Mouse (Mus musculus) limb, embryonic 15.5 days (tissue): ENCODE results near the gene Parp4. TPM values are rescaled to one million over a fixed set of nuclear protein-coding genes. Genes with fewer than 3 reads are reported as not detected.

ENCODE experiments used
- ATAC-seq: fragments of 200-750 bp; cut with Nextera tagmentation; 2 replicates; pipeline ENCODE4 v1.8.0; 2017; ENCODE audit warnings: low read depth, moderate TSS enrichment; ENCODE audit not compliant: insufficient number of reproducible peaks, low FRiP score, low TSS enrichment
- H3K27ac ChIP-seq: fragments of 300-500 bp; sonication (generic); 2 replicates; pipeline ENCODE4 v1.5.1; 2015; ENCODE audit warnings: moderate library complexity, mild to moderate bottlenecking, inconsistent platforms
- H3K27me3 ChIP-seq: fragments of 300-500 bp; sonication (generic); 2 replicates; pipeline ENCODE4 v1.6.1; 2015; ENCODE audit warnings: inconsistent platforms
- H3K36me3 ChIP-seq: fragments of 300-500 bp; sonication (generic); 2 replicates; pipeline ENCODE4 v1.6.1; 2015; ENCODE audit warnings: inconsistent platforms
- H3K4me1 ChIP-seq: fragments of 300-500 bp; sonication (generic); 2 replicates; pipeline ENCODE4 v1.6.1; 2015; ENCODE audit warnings: inconsistent platforms
- H3K4me2 ChIP-seq: fragments of 300-500 bp; sonication (generic); 2 replicates; pipeline ENCODE4 v1.6.1; 2015; ENCODE audit warnings: mild to moderate bottlenecking, inconsistent platforms
- H3K4me3 ChIP-seq: fragments of 300-500 bp; sonication (generic); 2 replicates; pipeline ENCODE4 v1.5.1; 2015; ENCODE audit warnings: mild to moderate bottlenecking, inconsistent platforms
- H3K9ac ChIP-seq: fragments of 300-500 bp; sonication (generic); 2 replicates; pipeline ENCODE4 v1.6.1; 2015; ENCODE audit warnings: inconsistent platforms
- H3K9me3 ChIP-seq: fragments of 300-500 bp; sonication (generic); 2 replicates; pipeline ENCODE4 v1.6.1; 2016; ENCODE audit warnings: inconsistent platforms
- WGBS: fragments of 180-500 bp; shearing (Covaris S2); methylation state at CpG from one replicate; pipeline ENCODE4 v1.1.7; 2015; 5-methylcytosine and 5-hydroxymethylcytosine counted together
- polyA plus RNA-seq: library from polyadenylated mRNA; unstranded; fragments of >200 nt; fragmentation: Nextera tagmentation; extraction: Ambion mirVana; gene quantifications from 2 replicates; pipeline ENCODE4 v1.2.1, GENCODE M21; 2015

Parp4 gene
- polyA plus RNA-seq, 1 experiment from 2014 or later: 3.6 TPM

- no peak overlapping the region for H3K4me2 ChIP-seq
- no peak overlapping the region for H3K4me3 ChIP-seq
- no peak overlapping the region for H3K27ac ChIP-seq
- H3K4me1 ChIP-seq: no peaks in the 10 kb centered on the region
- 88% methylated on average over 1 of the region's 1 CpGs for WGBS
- H3K36me3 ChIP-seq: peaks cover 80% of the 10 kb centered on the region
- ATAC-seq: no peak
- no peaks in the 10 kb centered on the region for H3K27me3 ChIP-seq
- no peak overlapping the region for H3K9ac ChIP-seq
- H3K9me3 ChIP-seq: no peaks in the 10 kb centered on the region
Observed at GRCm38 (mm10) chr14:56689116-56689515, 113.7 kb downstream of the Parp4 start.

GRCm38 (mm10) chr14:56689766-56690165, 114.3 kb downstream of the Parp4 start:
- H3K9me3 ChIP-seq: no peaks in the 10 kb centered on the region
- H3K4me1 ChIP-seq: no peaks in the 10 kb centered on the region
- H3K9ac ChIP-seq: no peak overlapping the region
- no peak overlapping the region for H3K4me3 ChIP-seq
- WGBS: 76% methylated on average over 1 of the region's 1 CpGs
- ATAC-seq: no peak
- H3K36me3 ChIP-seq: peaks cover 81% of the 10 kb centered on the region
- no peak overlapping the region for H3K27ac ChIP-seq
- no peaks in the 10 kb centered on the region for H3K27me3 ChIP-seq
- no peak overlapping the region for H3K4me2 ChIP-seq

GRCm38 (mm10) chr14:56695495-56695894, 120.1 kb downstream of the Parp4 start:
- Histone ChIP-seq H3K27ac (no peak overlapping the region), H3K27me3 (no peaks in the 10 kb centered on the region), H3K9ac (no peak overlapping the region), H3K4me3 (no peak overlapping the region), H3K36me3 (peaks cover 86% of the 10 kb centered on the region), H3K4me1 (no peaks in the 10 kb centered on the region), H3K4me2 (no peak overlapping the region), H3K9me3 (no peaks in the 10 kb centered on the region)
- 83% methylated on average over 3 of the region's 3 CpGs for WGBS
- ATAC-seq: no peak

DNA sequence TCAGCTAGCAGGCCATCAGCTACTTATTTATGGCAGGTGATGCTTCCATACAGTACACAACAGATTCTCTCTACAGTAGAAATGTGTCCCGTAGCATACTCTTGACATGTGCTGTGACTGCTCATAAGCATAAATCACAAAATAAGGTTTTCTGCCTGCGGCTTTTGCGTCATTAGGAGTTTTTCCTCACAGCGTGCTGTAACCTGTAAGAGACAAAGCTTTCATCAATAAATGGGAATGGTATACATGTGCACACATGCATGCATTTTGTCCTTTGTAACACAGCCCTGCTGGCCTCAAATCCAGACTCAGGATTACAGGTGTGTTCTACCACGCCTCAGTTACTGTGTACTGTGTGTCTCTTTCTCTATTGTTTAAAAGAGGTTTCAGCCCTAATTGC, 122.4 kb downstream of the Parp4 start:
- H3K27me3 ChIP-seq: no peaks in the 10 kb centered on the region
- H3K4me1 ChIP-seq: no peaks in the 10 kb centered on the region
- no peaks in the 10 kb centered on the region for H3K9me3 ChIP-seq
- no peak overlapping the region for H3K4me3 ChIP-seq
- WGBS: 81% methylated on average over 5 of the region's 5 CpGs
- peak overlapping the region; percentile 7; the same call in 1 of the 2 replicates for H3K27ac ChIP-seq
- H3K4me2 ChIP-seq: no peak overlapping the region
- no peak for ATAC-seq
- H3K36me3 ChIP-seq: peaks cover 67% of the 10 kb centered on the region
- no peak overlapping the region for H3K9ac ChIP-seq

DNA sequence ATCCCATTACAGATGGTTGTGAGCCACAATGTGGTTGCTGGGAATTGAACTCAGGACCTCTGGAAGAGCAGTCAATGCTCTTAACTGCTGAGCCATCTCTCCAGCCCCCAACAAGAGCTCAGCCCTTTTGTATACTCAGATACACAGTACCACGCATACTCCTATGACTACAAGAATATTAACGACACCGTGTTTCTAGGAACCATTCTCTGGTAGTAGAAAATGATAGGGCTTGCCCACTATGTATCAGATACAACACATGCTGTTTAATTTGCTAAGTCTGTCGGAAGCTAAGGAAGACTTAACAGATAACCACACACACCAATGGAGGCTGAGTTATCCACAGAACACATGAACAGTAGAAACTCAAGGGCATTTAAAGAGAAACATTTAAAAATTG, 127.2 kb downstream of the Parp4 start:
- no peak overlapping the region for H3K4me2 ChIP-seq
- H3K9me3 ChIP-seq: no peaks in the 10 kb centered on the region
- H3K4me3 ChIP-seq: no peak overlapping the region
- WGBS: 90% methylated on average over 4 of the region's 4 CpGs
- H3K36me3 ChIP-seq: peaks cover 26% of the 10 kb centered on the region
- no peak for ATAC-seq
- no peak overlapping the region for H3K9ac ChIP-seq
- H3K27ac ChIP-seq: no peak overlapping the region
- H3K27me3 ChIP-seq: no peaks in the 10 kb centered on the region
- H3K4me1 ChIP-seq: no peaks in the 10 kb centered on the region

- WGBS: 63% methylated on average over 4 of the region's 4 CpGs
- Histone ChIP-seq H3K4me3 (no peak overlapping the region), H3K36me3 (peaks cover 6% of the 10 kb centered on the region; the same call in 1 of the 2 replicates), H3K9me3 (no peaks in the 10 kb centered on the region), H3K27ac (no peak overlapping the region), H3K4me1 (no peaks in the 10 kb centered on the region), H3K4me2 (no peak overlapping the region), H3K9ac (no peak overlapping the region), H3K27me3 (no peaks in the 10 kb centered on the region)
- ATAC-seq: no peak
Observed at GRCm38 (mm10) chr14:56705687-56706086, 130.3 kb downstream of the Parp4 start.

Other genes with a start within 250 kb of the Parp4 start
- 1.2 and 2.3 TPM in 2 replicates for gene Atp12a, start 210.6 kb upstream of the Parp4 start, polyA plus RNA-seq
- 0.83 and 1.3 TPM in 2 replicates for gene Rnf17, start 173.0 kb upstream of the Parp4 start, polyA plus RNA-seq
- gene Cenpj, start 194 bp upstream of the Parp4 start, polyA plus RNA-seq: 7.6 and 7.9 TPM in 2 replicates
- gene Mphosph8, start 92.6 kb downstream of the Parp4 start, polyA plus RNA-seq: 21.8 and 24.1 TPM in 2 replicates
- 22.1 and 25.2 TPM in 2 replicates for gene Pspc1, start 202.7 kb downstream of the Parp4 start, polyA plus RNA-seq
- gene Zmym5, start 236.1 kb downstream of the Parp4 start, polyA plus RNA-seq: 25.9 and 26.4 TPM in 2 replicates